Mouse (Mus musculus) ES-E14 (cell line): ENCODE measurements around the gene Fndc10.

ENCODE experiments used
- MAFK ChIP-seq: IDR thresholded peaks from 2 replicates; pipeline ENCODE4 v1.6.1; 2014; ENCODE audit warnings: mild to moderate bottlenecking, low read depth, low read length, inconsistent platforms; ENCODE audit not compliant: insufficient read depth
- ZNF384 ChIP-seq: IDR thresholded peaks from 2 replicates; pipeline ENCODE4 v1.6.1; 2012; ENCODE audit warnings: low read depth, low read length, inconsistent platforms

GRCm38 (mm10) chr4:155744474-155744873 is 50.3 kb downstream of the Fndc10 start:
- no peak for TF ChIP-seq ZNF384
- TF ChIP-seq MAFK = no peak
